Comparison of ENCODE assay signal across 8 mouse cellular contexts in genomic region chr17:32634972-32635314, GRCm38 (mm10). TPM values are rescaled to one million over a fixed set of nuclear protein-coding genes. Genes with fewer than 3 reads are reported as not detected.
DNase-seq lines count a peak whose midpoint lies in the region; ATAC-seq and TF ChIP-seq lines count a peak whose summit lies in the region.

No protein-coding gene starts in this region.

- no peaks in the 10 kb centered on the region for H3K27me3 ChIP-seq in heart, embryonic 12.5 days (replicated peaks)
- H3K27me3 ChIP-seq in kidney, postnatal 0 days (ENCODE audit: insufficient read depth, low read length): no peaks in the 10 kb centered on the region
- H3K27me3 ChIP-seq in liver, embryonic 11.5 days (replicated peaks; ENCODE audit: control insufficient read depth, insufficient read depth, low read length): no peaks in the 10 kb centered on the region
- H3K27me3 ChIP-seq in stomach, embryonic 14.5 days (ENCODE audit: control insufficient read depth, insufficient read depth, low read length): no peaks in the 10 kb centered on the region

- H3K36me3 ChIP-seq in heart, embryonic 12.5 days: no peaks in the 10 kb centered on the region
- H3K36me3 ChIP-seq in kidney, postnatal 0 days (ENCODE audit: insufficient read depth, low read length): no peaks in the 10 kb centered on the region
- no peaks in the 10 kb centered on the region for H3K36me3 ChIP-seq in liver, embryonic 11.5 days (ENCODE audit: control insufficient read depth, insufficient read depth, low read length)
- H3K36me3 ChIP-seq in stomach, embryonic 14.5 days (ENCODE audit: control insufficient read depth, insufficient read depth, low read length): no peaks in the 10 kb centered on the region

- DNase-seq in B cell, adult 2 months: peak; percentile 82 to 83
- DNase-seq in brain, adult 2 months (ENCODE audit: low read depth, low spot score): peak; percentile 87
- DNase-seq in kidney, postnatal 0 days (ENCODE audit: low spot score): peak; percentile 83
- peak; percentile 81 for DNase-seq in liver, embryonic 11.5 days (ENCODE audit: low spot score)
- DNase-seq in naive thymus-derived CD4-positive, alpha-beta T cell, adult 2 months (ENCODE audit: low read depth): peak; percentile 88

- peak overlapping the region; percentile 44 for H3K4me3 ChIP-seq in heart, embryonic 12.5 days
- peak overlapping the region; percentile 18; the same call in 1 of the 2 replicates for H3K4me3 ChIP-seq in kidney, postnatal 0 days (replicated peaks; ENCODE audit: low read depth, low read length)
- H3K4me3 ChIP-seq in liver, embryonic 11.5 days (ENCODE audit: low read depth, low read length): peak overlapping the region; percentile 3; the same call in 1 of the 2 replicates
- H3K4me3 ChIP-seq in stomach, embryonic 14.5 days (ENCODE audit: low read depth, low read length): peak overlapping the region; percentile 28

- peak; percentile 52; the same call in 1 of the 2 replicates for ATAC-seq in erythroblast, adult 5-6 weeks (replicated peaks; ENCODE audit: low FRiP score, poor library complexity, severe bottlenecking)
- peak; percentile 61; the same call in 1 of the 2 replicates for ATAC-seq in heart, embryonic 12.5 days (ENCODE audit: insufficient number of reproducible peaks, low FRiP score)
- ATAC-seq in kidney, postnatal 0 days (replicated peaks; ENCODE audit: low FRiP score, low read depth): peak; percentile 66; the same call in 1 of the 2 replicates
- peak; percentile 43; the same call in 1 of the 2 replicates for ATAC-seq in liver, embryonic 11.5 days (replicated peaks; ENCODE audit: low FRiP score)
- ATAC-seq in stomach, embryonic 14.5 days (ENCODE audit: insufficient number of reproducible peaks, insufficient read depth, low FRiP score, low read depth): peak; percentile 69; the same call in 1 of the 2 replicates

- peak overlapping the region; percentile 69 for H3K4me2 ChIP-seq in heart, embryonic 12.5 days
- peak overlapping the region; percentile 56 for H3K4me2 ChIP-seq in kidney, postnatal 0 days (ENCODE audit: low read length)
- peak overlapping the region; percentile 48 for H3K4me2 ChIP-seq in liver, embryonic 11.5 days
- H3K4me2 ChIP-seq in stomach, embryonic 14.5 days (replicated peaks; ENCODE audit: low read depth, low read length): peak overlapping the region; percentile 53

- TF ChIP-seq CTCF in kidney, postnatal 0 days (IDR thresholded peaks at IDR 0.05; ENCODE audit: low read depth): peak; percentile 97

- 0 out of 2 replicates have a peak overlapping the region, but pooled peaks have one; percentile 47 for H3K9ac ChIP-seq in heart, embryonic 12.5 days
- H3K9ac ChIP-seq in kidney, postnatal 0 days (ENCODE audit: low read depth, low read length): peak overlapping the region; percentile 35; the same call in 1 of the 2 replicates
- H3K9ac ChIP-seq in liver, embryonic 11.5 days (ENCODE audit: low read depth, low read length): no peak overlapping the region
- no peak overlapping the region for H3K9ac ChIP-seq in stomach, embryonic 14.5 days (replicated peaks; ENCODE audit: low read depth, low read length)

- H3K9me3 ChIP-seq in heart, embryonic 12.5 days (replicated peaks): no peaks in the 10 kb centered on the region
- H3K9me3 ChIP-seq in kidney, postnatal 0 days (replicated peaks; ENCODE audit: low read length): no peaks in the 10 kb centered on the region
- no peaks in the 10 kb centered on the region for H3K9me3 ChIP-seq in liver, embryonic 11.5 days (ENCODE audit: control insufficient read depth, low read length)
- H3K9me3 ChIP-seq in stomach, embryonic 14.5 days (ENCODE audit: control insufficient read depth, low read depth, low read length): no peaks in the 10 kb centered on the region

- no peak overlapping the region for H3K27ac ChIP-seq in heart, embryonic 12.5 days (ENCODE audit: poor library complexity, severe bottlenecking)
- H3K27ac ChIP-seq in kidney, postnatal 0 days: no peak overlapping the region
- no peak overlapping the region for H3K27ac ChIP-seq in liver, embryonic 11.5 days (ENCODE audit: low read depth, low read length)
- no peak overlapping the region for H3K27ac ChIP-seq in stomach, embryonic 14.5 days (ENCODE audit: low read length)

- no peaks in the 10 kb centered on the region for H3K4me1 ChIP-seq in heart, embryonic 12.5 days (replicated peaks)
- no peaks in the 10 kb centered on the region for H3K4me1 ChIP-seq in kidney, postnatal 0 days (replicated peaks; ENCODE audit: insufficient read depth, low read length)
- H3K4me1 ChIP-seq in liver, embryonic 11.5 days (replicated peaks; ENCODE audit: control insufficient read depth, insufficient read depth, low read length): no peaks in the 10 kb centered on the region; the same call in 1 of the 2 replicates
- H3K4me1 ChIP-seq in stomach, embryonic 14.5 days (ENCODE audit: control insufficient read depth, insufficient read depth, low read length): no peaks in the 10 kb centered on the region

- 1% methylated on average over 17 of the region's 17 CpGs for WGBS in heart, embryonic 12.5 days
- WGBS in kidney, postnatal 0 days: 4% methylated on average over 17 of the region's 17 CpGs
- WGBS in liver, embryonic 11.5 days: 2% methylated on average over 17 of the region's 17 CpGs
- WGBS in stomach, embryonic 14.5 days: 2% methylated on average over 17 of the region's 17 CpGs

RNA-seq across cellular contexts. Expression of gene Cyp4f37, which starts 13.8 kb away (rescaled TPM):
- not detected in 2 replicates for total RNA-seq in erythroblast, adult 5-6 weeks (2015; ENCODE audit: low replicate concordance)
- total RNA-seq in erythroblast, adult 5-6 weeks (2017; ENCODE audit: low replicate concordance): not detected in 2 replicates
- polyA plus RNA-seq in heart, embryonic 12.5 days (2016; fragmentation: Nextera tagmentation; extraction: Ambion mirVana): not detected in 2 replicates
- not detected in 2 replicates for polyA plus RNA-seq in kidney, postnatal 0 days (2015; fragmentation: Nextera tagmentation; extraction: Ambion mirVana)
- not detected in 2 replicates for polyA plus RNA-seq in liver, embryonic 11.5 days (2014; fragmentation: Nextera tagmentation; extraction: Ambion mirVana)
- polyA plus RNA-seq in stomach, embryonic 14.5 days (2014; fragmentation: Nextera tagmentation; extraction: Ambion mirVana): not detected in 2 replicates

RNA-seq across cellular contexts. Expression of gene Cyp4f40, which starts 23.8 kb away (rescaled TPM):
- not detected in 2 replicates for total RNA-seq in erythroblast, adult 5-6 weeks (2015; ENCODE audit: low replicate concordance)
- not detected in 2 replicates for total RNA-seq in erythroblast, adult 5-6 weeks (2017; ENCODE audit: low replicate concordance)
- polyA plus RNA-seq in heart, embryonic 12.5 days (2016; fragmentation: Nextera tagmentation; extraction: Ambion mirVana): not detected in 2 replicates
- polyA plus RNA-seq in kidney, postnatal 0 days (2015; fragmentation: Nextera tagmentation; extraction: Ambion mirVana): 0.05 TPM in 1 of 2 replicates, not detected in the other
- polyA plus RNA-seq in liver, embryonic 11.5 days (2014; fragmentation: Nextera tagmentation; extraction: Ambion mirVana): not detected in 2 replicates
- polyA plus RNA-seq in stomach, embryonic 14.5 days (2014; fragmentation: Nextera tagmentation; extraction: Ambion mirVana): 0.13 and 0.23 TPM in 2 replicates

RNA-seq across cellular contexts. Expression of gene Cyp4f15, which starts 50.5 kb away (rescaled TPM):
- not detected in 2 replicates for total RNA-seq in erythroblast, adult 5-6 weeks (2015; ENCODE audit: low replicate concordance)
- total RNA-seq in erythroblast, adult 5-6 weeks (2017; ENCODE audit: low replicate concordance): not detected in 2 replicates
- polyA plus RNA-seq in heart, embryonic 12.5 days (2016; fragmentation: Nextera tagmentation; extraction: Ambion mirVana): 0.23 and 0.38 TPM in 2 replicates
- polyA plus RNA-seq in kidney, postnatal 0 days (2015; fragmentation: Nextera tagmentation; extraction: Ambion mirVana): 0.39 and 0.47 TPM in 2 replicates
- 3.2 and 4.2 TPM in 2 replicates for polyA plus RNA-seq in liver, embryonic 11.5 days (2014; fragmentation: Nextera tagmentation; extraction: Ambion mirVana)
- 0.11 TPM in 1 of 2 replicates, not detected in the other for polyA plus RNA-seq in stomach, embryonic 14.5 days (2014; fragmentation: Nextera tagmentation; extraction: Ambion mirVana)

Comparison
In these comparisons a context has a peak if more than half of its experiments do, and no peak if none do; other contexts are left out.
1. H3K9ac ChIP-seq: peak in heart, embryonic 12.5 days (single experiment) and kidney, postnatal 0 days (single experiment); none in liver, embryonic 11.5 days (single experiment) and stomach, embryonic 14.5 days (single experiment).
2. Peak in every context shown above with its lines, with median percentiles within 50 percentile points of each other: DNase-seq, ATAC-seq, H3K4me2 ChIP-seq and H3K4me3 ChIP-seq.